Mouse (Mus musculus) CH12.LX (cell line): ENCODE data around the gene Ulk1. TPM values are rescaled to one million over a fixed set of nuclear protein-coding genes. Genes with fewer than 3 reads are reported as not detected.

Experiments used
- DNase-seq: peaks from one replicate; pipeline ENCODE4 v3.0.0-alpha.2; 2013; ENCODE audit errors: extremely low read depth
- H3K27ac ChIP-seq: 2 replicates; pipeline ENCODE4 v1.5.1; 2012; ENCODE audit warnings: low read depth, mild to moderate bottlenecking, control low read depth, moderate library complexity; ENCODE audit not compliant: insufficient read depth
- H3K27me3 ChIP-seq: replicated peaks from 2 replicates; pipeline ENCODE3; 2012; ENCODE audit warnings: inconsistent platforms
- H3K36me3 ChIP-seq, 2 experiments: replicated peaks in 1 of 2; 2 replicates each; pipeline versions ENCODE3 to v1.6.1; 2012; ENCODE audit warnings: inconsistent platforms in 1 of 2, low read length in 1 of 2, mild to moderate bottlenecking in 1 of 2, mixed read lengths in 1 of 2, moderate library complexity in 1 of 2; ENCODE audit not compliant: control insufficient read depth in 1 of 2, insufficient read depth in 1 of 2
- H3K4me1 ChIP-seq, 2 experiments: 2 replicates each; pipeline ENCODE4 v1.6.1; 2012; ENCODE audit warnings: inconsistent platforms in 1 of 2, moderate library complexity in 1 of 2; ENCODE audit not compliant: insufficient read depth in 2 of 2, control insufficient read depth in 1 of 2
- H3K4me2 ChIP-seq: 2 replicates; pipeline ENCODE4 v1.6.1; 2012; ENCODE audit warnings: low read depth, mild to moderate bottlenecking, control low read depth; ENCODE audit not compliant: poor library complexity, insufficient read depth, severe bottlenecking
- H3K4me3 ChIP-seq, 3 experiments: fragments of 150-350 bp in 1 of 3; sonication (generic) in 1 of 3; replicated peaks in 1 of 3; 2 replicates each; pipeline versions ENCODE3 to v1.5.1; 2011 to 2012; ENCODE audit warnings: low read depth in 2 of 3, low read length in 2 of 3, mild to moderate bottlenecking in 2 of 3, moderate library complexity in 2 of 3, control low read depth in 1 of 3, improper control_type of control experiment in 1 of 3, inconsistent platforms in 1 of 3, mixed read lengths in 1 of 3; ENCODE audit not compliant: poor library complexity in 1 of 3
- H3K79me2 ChIP-seq: replicated peaks from 2 replicates; pipeline ENCODE4 v1.6.1; 2012; ENCODE audit warnings: mild to moderate bottlenecking, moderate library complexity; ENCODE audit not compliant: control insufficient read depth, poor library complexity, insufficient read depth, severe bottlenecking; ENCODE audit errors: extremely low read depth
- H3K9ac ChIP-seq: 2 replicates; pipeline ENCODE4 v1.6.1; 2012; ENCODE audit warnings: low read depth, mild to moderate bottlenecking, control low read depth, moderate library complexity; ENCODE audit not compliant: insufficient read depth
- H3K9me3 ChIP-seq: replicated peaks from 2 replicates; pipeline ENCODE3; 2012; ENCODE audit warnings: low read length, inconsistent platforms, mixed read lengths
- BHLHE40 ChIP-seq: IDR thresholded peaks from 2 replicates; pipeline ENCODE4 v1.6.1; 2011; ENCODE audit warnings: mild to moderate bottlenecking, low read depth, low read length, improper control_type of control experiment
- CHD2 ChIP-seq: IDR thresholded peaks from 2 replicates; pipeline ENCODE4 v1.6.1; 2011; ENCODE audit warnings: low read length, improper control_type of control experiment
- CTCF ChIP-seq, 2 experiments: IDR thresholded peaks in 1 of 2; conservative IDR thresholded peaks in 1 of 2; 2 replicates each; pipeline ENCODE4 v1.5.1; 2011 to 2012; ENCODE audit warnings: low read depth in 2 of 2, low read length in 2 of 2, improper control_type of control experiment in 1 of 2, inconsistent platforms in 1 of 2, mild to moderate bottlenecking in 1 of 2, moderate library complexity in 1 of 2
- E2F4 ChIP-seq: IDR thresholded peaks from 2 replicates; pipeline ENCODE4 v1.6.1; 2011; ENCODE audit warnings: low read depth, low read length, improper control_type of control experiment; ENCODE audit not compliant: insufficient replicate concordance
- ELF1 ChIP-seq: IDR thresholded peaks from 2 replicates; pipeline ENCODE4 v1.6.1; 2014; ENCODE audit warnings: low read depth, mild to moderate bottlenecking, inconsistent platforms, low read length, improper control_type of control experiment
- EP300 ChIP-seq: IDR thresholded peaks from 2 replicates; pipeline ENCODE4 v1.6.1; 2011; ENCODE audit warnings: low read length, improper control_type of control experiment
- KAT2A ChIP-seq: IDR thresholded peaks from 2 replicates; pipeline ENCODE4 v1.6.1; 2012; ENCODE audit warnings: low read length, improper control_type of control experiment, inconsistent platforms; ENCODE audit not compliant: insufficient replicate concordance
- MAX ChIP-seq: IDR thresholded peaks from 2 replicates; pipeline ENCODE4 v1.6.1; 2011; ENCODE audit warnings: low read length, improper control_type of control experiment
- MAZ ChIP-seq: IDR thresholded peaks from 2 replicates; pipeline ENCODE4 v1.6.1; 2012; ENCODE audit warnings: low read depth, mild to moderate bottlenecking, inconsistent platforms, low read length, improper control_type of control experiment, moderate library complexity
- POLR2AphosphoS2 ChIP-seq: IDR thresholded peaks from 2 replicates; pipeline ENCODE4 v1.6.1; 2011; ENCODE audit warnings: low read depth, low read length, improper control_type of control experiment
- RAD21 ChIP-seq: IDR thresholded peaks from 2 replicates; pipeline ENCODE4 v1.6.1; 2011; ENCODE audit warnings: low read depth, mild to moderate bottlenecking, low read length, improper control_type of control experiment, moderate library complexity
- RCOR1 ChIP-seq: conservative IDR thresholded peaks from 2 replicates; pipeline ENCODE4 v1.6.1; 2012; ENCODE audit warnings: low read depth, mild to moderate bottlenecking, inconsistent platforms, low read length, improper control_type of control experiment
- TBP ChIP-seq: conservative IDR thresholded peaks from 2 replicates; pipeline ENCODE4 v1.6.1; 2011; ENCODE audit warnings: low read depth, low read length, improper control_type of control experiment
- TCF12 ChIP-seq: IDR thresholded peaks from 2 replicates; pipeline ENCODE4 v1.6.1; 2014; ENCODE audit warnings: low read depth, mild to moderate bottlenecking, inconsistent platforms, low read length, improper control_type of control experiment
- UBTF ChIP-seq: IDR thresholded peaks from 2 replicates; pipeline ENCODE4 v1.6.1; 2012; ENCODE audit warnings: low read depth, mild to moderate bottlenecking, inconsistent platforms, low read length, improper control_type of control experiment, moderate library complexity
- USF1 ChIP-seq: IDR thresholded peaks from 2 replicates; pipeline ENCODE4 v1.6.1; 2014; ENCODE audit warnings: low read depth, mild to moderate bottlenecking, inconsistent platforms, low read length, improper control_type of control experiment
- USF2 ChIP-seq: conservative IDR thresholded peaks from 2 replicates; pipeline ENCODE4 v1.6.1; 2011; ENCODE audit warnings: low read depth, low read length, improper control_type of control experiment
- ZC3H11A ChIP-seq: IDR thresholded peaks from 2 replicates; pipeline ENCODE4 v1.6.1; 2012; ENCODE audit warnings: low read depth, mild to moderate bottlenecking, inconsistent platforms, low read length, improper control_type of control experiment
- ZMIZ1 ChIP-seq: IDR thresholded peaks from 2 replicates; pipeline ENCODE4 v1.6.1; 2012; ENCODE audit warnings: low read depth, mild to moderate bottlenecking, inconsistent platforms, low read length, improper control_type of control experiment
- dilution Hi-C: fragments of 300-500 bp; cut with MboI; formaldehyde crosslinking; loops from 2 replicates; pipeline ENCODE4 v1.14.3; 2020; ENCODE audit warnings: low sequenced_read_pairs; ENCODE audit not compliant: extremely low pct_unique_long_range_greater_than_20kb, extremely low pct_ligation_motif_present
- in situ Hi-C: fragments of 300-500 bp; cut with MboI; formaldehyde crosslinking; loops from 3 replicates; pipeline ENCODE4 v1.14.3; 2019; ENCODE audit warnings: low sequenced_read_pairs, low pct_ligation_motif_present, low pct_unique_long_range_greater_than_20kb, mixed read lengths
- polyA plus RNA-seq: library from polyadenylated mRNA; unstranded; fragments of >175 nt; gene quantifications from 2 replicates; pipeline ENCODE4 v1.2.1, GENCODE M21; 2012; ENCODE audit warnings: low read depth; ENCODE audit not compliant: insufficient read length
- total RNA-seq, 2 experiments: library from RNA; depleted of rRNA; stranded (reverse); fragments of 300-350 nt in 1 of 2; fragments of >200 nt in 1 of 2; gene quantifications; 2 replicates each; pipeline ENCODE4 v1.2.3; 2012 to 2014

Ulk1 gene
- total and polyA plus RNA-seq, 3 experiments, result 2.7 to 13.6 (median 8.4) TPM

- TF ChIP-seq E2F4 (no peak), ZC3H11A (no peak), MAX (no peak), POLR2AphosphoS2 (no peak), USF1 (no peak), TCF12 (no peak; the same call in 1 of the 2 replicates), RCOR1 (no peak), MAZ (no peak), BHLHE40 (peak; percentile 56), RAD21 (no peak), ZMIZ1 (no peak; the same call in 1 of the 2 replicates), KAT2A (no peak), TBP (0 out of 2 replicates have a peak, but pooled peaks have one; percentile 18), ELF1 (peak; percentile 9; the same call in 1 of the 2 replicates), EP300 (no peak), CHD2 (no peak; the same call in 1 of the 2 replicates)
Measured at GRCm38 (mm10) chr5:110808061-110808631, 1.8 kb downstream of the Ulk1 start (continued).

- H3K27ac ChIP-seq, result peak overlapping the region; percentile 56; the same call in 1 of the 2 replicates
- peaks cover 12 to 39% of the 10 kb centered on the region in 2 experiments for H3K4me1 ChIP-seq
- in situ Hi-C loops, result no loop called here
- no peak for DNase-seq
- peak overlapping the region; percentile 22; the same call in 1 of the 2 replicates for H3K9ac ChIP-seq
- no peaks in the 10 kb centered on the region for H3K9me3 ChIP-seq
- 0 out of 2 replicates have a peak, but pooled peaks cover 4% of the 10 kb centered on the region for H3K79me2 ChIP-seq
- H3K36me3 ChIP-seq, result peaks cover 2 to 26% of the 10 kb centered on the region in 2 experiments
- no peaks in the 10 kb centered on the region for H3K27me3 ChIP-seq
- peak overlapping the region; percentile 92 for H3K4me2 ChIP-seq
- H3K4me3 ChIP-seq, result peak overlapping the region in 2 of 3 experiments; percentile 79 to 95
- dilution Hi-C loops, result no loop called here
- TF ChIP-seq CTCF (conservative IDR thresholded peaks at IDR 0.05 in 1 of 2, IDR thresholded peaks at IDR 0.05 in 1 of 2; ENCODE audit: low read depth in 2 of 2, low read length in 2 of 2) (no peak), POLR2AphosphoS2 (no peak), TCF12 (0 out of 2 replicates have a peak, but pooled peaks have one; percentile 15), UBTF (no peak), MAX (no peak), USF2 (no peak), RAD21 (no peak)
Measured at GRCm38 (mm10) chr5:110807453-110807852, 2.4 kb downstream of the Ulk1 start.
